Mouse (Mus musculus): ENCODE measurements around the gene Pygl. TPM values are rescaled to one million over a fixed set of nuclear protein-coding genes. Genes with fewer than 3 reads are reported as not detected.
"Not testable (repeated sequence)": the region's sequence is repeated elsewhere in the genome, so short reads cannot be mapped to it uniquely, and the experiment has no call there.

Gene Pygl
- total and polyA plus RNA-seq, 2 experiments from 2014 or later = 8.9 to 10.7 TPM

DNA sequence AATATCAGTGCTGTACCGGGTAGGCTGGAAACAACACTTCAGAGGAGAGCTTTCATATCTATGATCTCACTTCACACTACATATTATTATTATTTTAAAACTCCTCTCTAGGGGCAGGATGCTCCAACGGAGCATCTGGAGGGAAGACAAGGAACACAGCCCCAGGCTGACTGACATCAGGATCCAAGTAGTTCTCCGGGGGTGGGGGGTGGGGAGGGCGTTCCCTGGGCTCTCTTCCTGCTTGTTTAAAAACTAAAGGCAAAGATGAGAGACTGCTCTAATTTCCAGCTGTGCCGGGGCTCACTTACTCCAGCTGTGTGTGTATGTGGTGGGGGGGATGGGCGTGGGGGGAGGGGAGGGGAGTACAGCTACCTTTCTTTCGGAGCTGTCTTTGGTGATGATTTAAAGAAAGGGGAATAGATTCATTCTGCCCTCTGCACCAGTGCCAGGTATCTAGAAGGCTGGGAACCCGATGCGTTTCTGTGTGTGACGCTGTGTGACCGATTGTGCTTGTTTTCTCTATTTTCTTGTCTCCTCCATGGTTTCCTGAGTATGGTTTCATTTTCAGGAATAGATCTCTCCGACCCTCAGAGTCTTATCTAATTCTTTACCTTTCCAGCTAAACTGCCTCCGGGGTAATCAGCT, 83.2 kb downstream of the Pygl start:
- no peak for TF ChIP-seq CTCF (IDR thresholded peaks at IDR 0.05)
- 9% methylated on average over 13 of the region's 13 CpGs for WGBS
- Histone ChIP-seq H3K4me2 (ENCODE audit: low read depth, low read length, poor library complexity, severe bottlenecking) (peak overlapping the region; percentile 44), H3K4me1 (ENCODE audit: insufficient read depth, low read length) (peaks cover 7% of the 10 kb centered on the region; the same call in 1 of the 2 replicates), H3K9me3 (ENCODE audit: low read length) (no peaks in the 10 kb centered on the region), H3K4me3 (ENCODE audit: low read depth, low read length) (no peak overlapping the region), H3K9ac (replicated peaks; ENCODE audit: low read length, poor library complexity, severe bottlenecking) (no peak overlapping the region), H3K27me3 (ENCODE audit: insufficient read depth, low read length) (no peaks in the 10 kb centered on the region), H3K27ac (ENCODE audit: low read depth, low read length) (no peak overlapping the region), H3K36me3 (ENCODE audit: insufficient read depth, low read length) (no peaks in the 10 kb centered on the region)
- no peak for DNase-seq (ENCODE audit: low spot score)
- peak; percentile 68 for ATAC-seq (ENCODE audit: low FRiP score)

DNA sequence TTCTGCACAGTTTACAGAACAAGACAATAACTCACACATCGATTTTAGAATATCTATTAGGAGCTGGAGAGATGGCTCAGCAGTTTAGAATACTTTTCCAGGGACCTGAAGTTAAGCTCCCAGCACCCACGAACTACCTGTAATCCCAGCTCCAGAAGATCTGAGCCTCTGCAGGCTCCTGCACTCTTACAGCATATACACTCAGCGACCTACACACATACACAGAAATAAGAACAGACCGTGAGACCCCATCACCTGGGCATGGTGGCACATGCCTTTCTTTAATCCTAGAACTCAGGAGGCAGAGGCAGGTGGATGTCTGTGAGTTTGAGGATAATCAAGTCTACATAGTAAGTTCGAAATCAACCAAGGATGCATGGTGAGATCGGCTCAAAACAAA, 85.7 kb downstream of the Pygl start:
- TF ChIP-seq CTCF (IDR thresholded peaks at IDR 0.05) = no peak
- H3K9me3 ChIP-seq (ENCODE audit: low read length) = no peaks in the 10 kb centered on the region
- no peaks in the 10 kb centered on the region for H3K36me3 ChIP-seq (ENCODE audit: insufficient read depth, low read length)
- H3K27me3 ChIP-seq (ENCODE audit: insufficient read depth, low read length) = no peaks in the 10 kb centered on the region
- H3K4me1 ChIP-seq (ENCODE audit: insufficient read depth, low read length) = peaks cover 7% of the 10 kb centered on the region; the same call in 1 of the 2 replicates
- H3K9ac ChIP-seq (replicated peaks; ENCODE audit: low read length, poor library complexity, severe bottlenecking) = no peak overlapping the region
- H3K4me2 ChIP-seq (ENCODE audit: low read depth, low read length, poor library complexity, severe bottlenecking) = no peak overlapping the region
- H3K4me3 ChIP-seq (ENCODE audit: low read depth, low read length) = no peak overlapping the region
- DNase-seq (ENCODE audit: low spot score) (no peak), ATAC-seq (ENCODE audit: low FRiP score) (no peak)
- H3K27ac ChIP-seq (ENCODE audit: low read depth, low read length) = no peak overlapping the region
- 92% methylated on average over 6 of the region's 6 CpGs for WGBS

DNA sequence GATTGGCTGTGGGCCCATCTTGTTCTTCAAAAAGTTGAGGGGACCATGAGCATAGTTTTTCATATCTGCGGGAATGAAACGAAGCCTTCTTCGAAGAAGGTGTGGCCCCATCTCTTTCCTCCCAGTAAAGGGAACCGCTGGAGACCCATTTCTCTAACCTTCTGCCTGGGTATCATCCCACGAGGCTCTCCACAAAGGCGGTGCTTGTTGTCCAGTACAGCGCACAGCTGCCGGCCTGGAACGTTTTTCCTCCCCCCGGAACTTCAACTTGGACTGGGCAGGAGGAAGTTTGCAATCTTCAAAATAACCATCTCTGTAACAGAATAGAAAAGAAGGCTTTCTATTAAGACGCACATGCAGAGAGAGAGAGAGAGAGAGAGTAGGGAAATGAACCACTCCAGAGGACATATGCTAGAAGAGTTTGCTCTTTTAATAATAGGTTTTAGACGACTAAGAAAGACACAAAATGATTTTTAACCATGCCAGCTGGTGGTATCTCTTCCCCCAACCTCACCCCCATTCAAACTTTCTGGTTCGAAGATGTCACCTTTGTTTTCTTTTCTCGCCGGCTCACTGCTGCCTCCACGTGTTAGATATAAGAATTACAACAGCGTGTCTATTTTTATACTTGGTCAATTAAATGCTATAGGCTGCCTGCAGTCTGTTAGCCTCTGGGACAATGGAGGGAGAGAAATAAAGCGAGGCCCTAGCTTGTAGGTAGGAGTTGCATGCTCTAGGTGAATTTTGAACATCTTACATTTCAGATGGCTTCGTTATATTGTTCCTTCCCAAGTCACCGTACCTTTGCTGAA, 86.4 kb downstream of the Pygl start:
- WGBS = 50% methylated on average over 20 of the region's 20 CpGs
- H3K27me3 ChIP-seq (ENCODE audit: insufficient read depth, low read length) = no peaks in the 10 kb centered on the region
- H3K4me1 ChIP-seq (ENCODE audit: insufficient read depth, low read length) = peaks cover 7% of the 10 kb centered on the region; the same call in 1 of the 2 replicates
- H3K9me3 ChIP-seq (ENCODE audit: low read length) = no peaks in the 10 kb centered on the region
- H3K9ac ChIP-seq (replicated peaks; ENCODE audit: low read length, poor library complexity, severe bottlenecking) = no peak overlapping the region
- TF ChIP-seq CTCF (IDR thresholded peaks at IDR 0.05) = peak; percentile 84
- no peaks in the 10 kb centered on the region for H3K36me3 ChIP-seq (ENCODE audit: insufficient read depth, low read length)
- ATAC-seq (ENCODE audit: low FRiP score) = no peak
- H3K27ac ChIP-seq (ENCODE audit: low read depth, low read length) = no peak overlapping the region
- DNase-seq (ENCODE audit: low spot score) = peak; percentile 64
- H3K4me3 ChIP-seq (ENCODE audit: low read depth, low read length) = no peak overlapping the region
- no peak overlapping the region for H3K4me2 ChIP-seq (ENCODE audit: low read depth, low read length, poor library complexity, severe bottlenecking)

DNA sequence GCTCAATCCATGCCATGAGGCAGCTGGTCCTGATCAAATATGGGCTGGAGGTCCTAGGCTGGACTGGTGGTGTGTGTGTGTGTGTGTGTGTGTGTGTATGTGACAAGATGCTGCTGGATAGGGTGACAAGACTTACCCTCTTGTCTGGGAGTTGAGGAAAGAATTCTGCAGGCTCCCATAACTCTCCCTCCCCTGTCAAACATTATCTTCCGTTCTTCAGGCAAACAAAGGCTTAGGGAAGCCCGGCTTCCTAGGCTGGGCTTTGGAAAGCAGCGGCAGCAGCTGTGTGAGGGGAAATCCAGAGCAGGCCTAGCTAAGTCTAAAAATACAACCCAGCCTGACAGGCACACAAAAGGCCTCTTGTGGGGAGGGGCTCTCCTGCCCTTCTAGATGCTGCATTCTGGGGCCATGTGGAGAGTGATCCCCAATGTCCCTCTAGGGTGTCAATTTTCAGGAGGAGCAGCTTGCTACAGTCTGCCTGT, 87.1 kb downstream of the Pygl start:
- H3K4me3 ChIP-seq (ENCODE audit: low read depth, low read length); H3K9ac ChIP-seq (replicated peaks; ENCODE audit: low read length, poor library complexity, severe bottlenecking); H3K27ac ChIP-seq (ENCODE audit: low read depth, low read length); H3K4me1 ChIP-seq (ENCODE audit: insufficient read depth, low read length); DNase-seq (ENCODE audit: low spot score); H3K4me2 ChIP-seq (ENCODE audit: low read depth, low read length, poor library complexity, severe bottlenecking); H3K9me3 ChIP-seq (ENCODE audit: low read length); H3K36me3 ChIP-seq (ENCODE audit: insufficient read depth, low read length); H3K27me3 ChIP-seq (ENCODE audit: insufficient read depth, low read length); ATAC-seq (ENCODE audit: low FRiP score): not testable (repeated sequence)
- 31% methylated on average over 3 of the region's 3 CpGs for WGBS

DNA sequence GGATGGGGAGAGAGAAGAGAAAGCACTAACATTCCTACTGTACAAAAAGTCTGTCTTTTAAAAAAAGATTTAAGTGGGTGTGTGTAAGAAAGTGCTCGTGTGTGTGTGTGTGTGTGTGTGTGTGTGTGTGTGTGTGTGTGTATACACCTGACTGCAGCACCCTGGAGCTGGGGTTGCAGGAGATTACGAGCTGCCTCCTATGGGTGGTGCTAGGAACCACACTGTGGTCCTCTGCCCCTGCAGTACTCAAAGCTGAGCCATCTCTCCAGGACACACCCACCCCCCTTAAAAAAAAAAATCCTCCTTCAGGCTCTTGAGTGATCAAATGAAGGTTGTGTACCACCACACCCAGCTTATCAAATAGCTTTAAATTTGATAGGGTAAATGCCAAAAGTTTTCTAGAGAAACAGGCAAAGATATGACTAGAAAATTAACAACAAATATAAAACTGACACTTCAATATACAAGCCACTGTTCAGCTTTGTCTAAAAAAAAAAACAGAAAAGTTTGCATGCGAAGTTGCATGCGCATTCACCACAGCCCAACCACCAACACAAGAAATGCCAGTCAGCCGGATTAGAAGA, 90.2 kb downstream of the Pygl start:
- Histone ChIP-seq H3K27me3 (ENCODE audit: insufficient read depth, low read length) (no peaks in the 10 kb centered on the region), H3K9ac (replicated peaks; ENCODE audit: low read length, poor library complexity, severe bottlenecking) (no peak overlapping the region), H3K36me3 (ENCODE audit: insufficient read depth, low read length) (no peaks in the 10 kb centered on the region), H3K4me2 (ENCODE audit: low read depth, low read length, poor library complexity, severe bottlenecking) (no peak overlapping the region), H3K4me1 (ENCODE audit: insufficient read depth, low read length) (no peaks in the 10 kb centered on the region; the same call in 1 of the 2 replicates), H3K4me3 (ENCODE audit: low read depth, low read length) (no peak overlapping the region), H3K9me3 (ENCODE audit: low read length) (no peaks in the 10 kb centered on the region), H3K27ac (ENCODE audit: low read depth, low read length) (no peak overlapping the region)
- TF ChIP-seq CTCF (IDR thresholded peaks at IDR 0.05) = no peak
- WGBS = 88% methylated on average over 5 of the region's 5 CpGs
- DNase-seq (ENCODE audit: low spot score) = no peak
- ATAC-seq (ENCODE audit: low FRiP score) = no peak

Other genes with a start within 250 kb of the Pygl start
- gene Sav1, start 244.5 kb downstream of the Pygl start, total RNA-seq (2014; rRNA removed) = 16.0 and 17.8 TPM in 2 replicates
- gene Sav1, start 244.5 kb downstream of the Pygl start, polyA plus RNA-seq (2015; fragmentation: Nextera tagmentation; extraction: Ambion mirVana) = 1.9 and 2.0 TPM in 2 replicates
- gene Nin, start 117.8 kb downstream of the Pygl start, total RNA-seq (2014; rRNA removed) = 25.0 and 25.8 TPM in 2 replicates
- gene Nin, start 117.8 kb downstream of the Pygl start, polyA plus RNA-seq (2015; fragmentation: Nextera tagmentation; extraction: Ambion mirVana) = 4.9 and 7.9 TPM in 2 replicates
- not detected in 2 replicates for gene Abhd12b, start 77.3 kb downstream of the Pygl start, total RNA-seq (2014; rRNA removed)
- gene Abhd12b, start 77.3 kb downstream of the Pygl start, polyA plus RNA-seq (2015; fragmentation: Nextera tagmentation; extraction: Ambion mirVana) = 0.15 and 0.19 TPM in 2 replicates
- gene Trim9, start 116.1 kb upstream of the Pygl start, total RNA-seq (2014; rRNA removed) = 219 and 234 TPM in 2 replicates
- 116 and 120 TPM in 2 replicates for gene Trim9, start 116.1 kb upstream of the Pygl start, polyA plus RNA-seq (2015; fragmentation: Nextera tagmentation; extraction: Ambion mirVana)
- 73.8 and 100 TPM in 2 replicates for gene Tmx1, start 221.6 kb upstream of the Pygl start, total RNA-seq (2014; rRNA removed)
- 135 and 139 TPM in 2 replicates for gene Tmx1, start 221.6 kb upstream of the Pygl start, polyA plus RNA-seq (2015; fragmentation: Nextera tagmentation; extraction: Ambion mirVana)

All from midbrain, postnatal 0 days (tissue).